Mouse (Mus musculus) liver, adult 2 months (tissue): ENCODE measurements around the gene Tfap2a.

ENCODE experiments used
- CTCF ChIP-seq: fragments of 200-500 bp; IDR thresholded peaks from 2 replicates; pipeline ENCODE4 v1.5.1; 2011; ENCODE audit warnings: low read depth, low read length, control low read depth
- POLR2A ChIP-seq: fragments of 200-500 bp; IDR thresholded peaks from 2 replicates; pipeline ENCODE4 v1.6.1; 2011; ENCODE audit warnings: low read length, control low read depth; ENCODE audit not compliant: insufficient read depth; ENCODE audit errors: extremely low read depth

- no peak for TF ChIP-seq CTCF
- TF ChIP-seq POLR2A: no peak
Observed at GRCm38 (mm10) chr13:40710062-40710342, 28.2 kb downstream of the Tfap2a start.
